Mouse (Mus musculus) brain, embryonic 14.5 days (tissue): ENCODE measurements around the gene Tcf21. TPM values are rescaled to one million over a fixed set of nuclear protein-coding genes. Genes with fewer than 3 reads are reported as not detected.

Experiments
- DNase-seq: peaks from one replicate; pipeline ENCODE4 v3.0.0-alpha.2; 2011; ENCODE audit warnings: low read depth
- CTCF ChIP-seq: fragments of 200-500 bp; IDR thresholded peaks from 2 replicates; pipeline ENCODE4 v1.5.1; 2012; ENCODE audit warnings: inconsistent platforms, mild to moderate bottlenecking, moderate library complexity, borderline replicate concordance; ENCODE audit not compliant: insufficient read depth, insufficient read length; ENCODE audit errors: extremely low read depth
- POLR2A ChIP-seq: fragments of 200-500 bp; IDR thresholded peaks from 2 replicates; pipeline ENCODE4 v1.6.1; 2012; ENCODE audit warnings: mild to moderate bottlenecking, inconsistent platforms, borderline replicate concordance; ENCODE audit not compliant: poor library complexity, insufficient read depth, insufficient read length, severe bottlenecking; ENCODE audit errors: extremely low read depth
- polyA plus RNA-seq: library from polyadenylated mRNA; depleted of rRNA; stranded (reverse); fragments of >200 nt; gene quantifications from 2 replicates; pipeline ENCODE4 v1.2.3, GENCODE M21; 2012

The Tcf21 gene
- polyA plus RNA-seq, 1 experiment: 0.96 TPM

DNA sequence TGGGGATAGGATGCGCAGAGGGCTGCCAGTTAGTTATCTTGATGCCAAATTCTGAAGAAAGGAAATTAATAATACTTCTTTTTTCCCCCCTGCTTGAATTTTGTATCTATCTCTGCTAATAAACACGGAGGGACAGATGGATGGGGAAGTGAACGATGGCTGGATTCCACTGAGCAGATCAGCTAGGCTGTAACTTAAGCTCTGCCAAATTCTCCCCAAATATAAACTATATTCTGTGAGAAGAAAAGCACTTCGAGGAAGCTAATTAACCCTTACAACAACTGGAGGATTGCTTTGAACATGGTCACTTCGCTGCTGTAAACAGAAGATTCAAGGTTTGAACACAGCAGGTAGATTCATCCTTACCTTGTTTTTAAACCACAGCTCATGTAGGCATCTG, 2.5 kb upstream of the Tcf21 start:
- no peak for TF ChIP-seq POLR2A
- TF ChIP-seq CTCF: no peak
- peak; percentile 36 for DNase-seq

GRCm38 (mm10) chr10:22821709-22822108, 1.7 kb upstream of the Tcf21 start:
- TF ChIP-seq POLR2A: no peak
- TF ChIP-seq CTCF: no peak
- peak; percentile 33 for DNase-seq

GRCm38 (mm10) chr10:22821267-22821666, 1.3 kb upstream of the Tcf21 start:
- no peak for DNase-seq

GRCm38 (mm10) chr10:22820841-22821240, 867 bp upstream of the Tcf21 start:
- DNase-seq: peak; percentile 23
- TF ChIP-seq POLR2A: no peak
- TF ChIP-seq CTCF: no peak

More at GRCm38 (mm10) chr10:22821267-22821666, 1.3 kb upstream of the Tcf21 start:
- TF ChIP-seq POLR2A: no peak
- no peak for TF ChIP-seq CTCF

DNA sequence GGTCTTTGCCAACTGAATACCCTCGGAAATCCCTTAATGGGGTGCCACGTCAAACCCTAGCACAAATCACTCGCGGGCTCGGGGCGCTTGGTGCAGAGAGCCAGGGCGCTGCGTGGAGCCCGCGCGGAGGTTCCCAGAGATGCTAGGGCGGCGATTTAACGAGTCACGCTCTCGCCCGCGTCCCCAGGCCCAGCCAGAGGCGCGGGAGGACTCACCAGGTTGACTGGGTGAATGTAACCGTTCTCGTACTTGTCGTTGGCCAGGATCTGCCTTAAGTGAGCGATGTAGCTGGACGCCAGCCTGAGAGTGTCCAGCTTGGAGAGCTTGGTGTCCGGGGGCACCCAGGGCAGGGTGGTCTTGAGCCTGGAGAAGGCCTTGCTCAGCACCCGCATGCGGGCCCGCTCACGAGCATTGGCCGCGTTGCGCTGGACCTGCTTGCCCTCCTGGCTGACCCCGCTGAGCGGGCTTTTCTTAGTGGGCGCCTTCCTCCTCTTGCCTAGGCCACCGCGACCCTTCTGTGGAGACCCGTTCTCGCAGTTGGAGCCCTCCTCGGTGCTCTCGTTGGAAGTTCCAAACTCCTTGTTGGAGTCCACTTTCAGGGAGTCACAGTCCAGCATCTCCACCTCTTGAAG, 619 bp downstream of the Tcf21 start:
- TF ChIP-seq POLR2A (no peak), CTCF (no peak)
- DNase-seq: no peak

- peak; percentile 64 for DNase-seq
- TF ChIP-seq POLR2A (no peak), CTCF (no peak)
Measured at GRCm38 (mm10) chr10:22818600-22819238, 1.3 kb downstream of the Tcf21 start.

GRCm38 (mm10) chr10:22817976-22818375, 2.0 kb downstream of the Tcf21 start:
- TF ChIP-seq CTCF: no peak
- no peak for TF ChIP-seq POLR2A
- DNase-seq: no peak

DNA sequence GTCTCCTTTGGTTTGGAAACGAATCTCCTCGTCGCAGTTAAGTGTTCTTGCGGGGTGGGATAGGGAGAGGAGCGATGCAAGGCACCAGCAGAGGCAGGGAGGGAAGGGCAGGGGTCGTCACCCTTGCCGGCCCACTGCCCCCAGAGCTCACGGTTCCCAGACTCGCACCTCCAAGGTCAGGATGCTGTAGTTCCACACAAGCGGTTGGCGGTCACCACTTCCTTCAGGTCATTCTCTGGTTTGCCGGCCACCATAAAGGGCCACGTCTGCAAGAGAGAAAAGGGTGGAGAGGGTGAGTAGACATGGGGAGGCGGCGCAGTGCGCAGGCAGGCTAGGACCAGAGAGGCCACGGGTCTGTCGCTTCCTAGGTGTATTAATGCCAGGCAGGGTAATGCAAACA, 2.4 kb downstream of the Tcf21 start:
- TF ChIP-seq CTCF (no peak), POLR2A (no peak)
- peak; percentile 31 for DNase-seq

DNA sequence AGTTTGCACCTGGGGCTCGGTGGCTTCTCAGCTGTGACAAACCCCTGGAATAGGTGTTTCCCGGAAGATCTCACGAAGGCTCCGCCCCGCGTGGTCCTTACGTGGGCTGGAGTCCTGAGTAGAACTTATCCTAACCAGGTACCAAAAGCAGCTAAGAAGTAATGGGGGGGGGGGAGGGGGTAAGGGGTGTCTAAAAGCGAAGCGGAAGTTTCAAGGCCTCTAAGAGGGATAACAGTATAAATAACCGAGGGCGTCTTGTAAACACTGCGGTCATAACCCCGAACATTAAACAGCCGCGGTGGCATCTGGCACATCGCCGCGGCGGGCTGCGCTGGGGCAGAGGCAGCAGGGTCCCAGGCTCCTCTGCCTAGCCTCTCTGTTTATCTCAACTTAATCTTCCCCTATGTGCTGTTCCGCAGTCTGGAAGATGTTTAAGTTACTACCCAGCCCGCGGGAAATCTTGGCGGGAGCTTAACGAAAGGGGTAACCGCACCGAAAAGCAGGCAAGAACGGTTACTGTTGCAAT, 3.7 kb downstream of the Tcf21 start:
- no peak for TF ChIP-seq POLR2A
- no peak for TF ChIP-seq CTCF
- no peak for DNase-seq

- peak; percentile 29 for DNase-seq
- TF ChIP-seq CTCF (no peak), POLR2A (no peak)
Measured at GRCm38 (mm10) chr10:22815461-22816236, 4.3 kb downstream of the Tcf21 start.

DNA sequence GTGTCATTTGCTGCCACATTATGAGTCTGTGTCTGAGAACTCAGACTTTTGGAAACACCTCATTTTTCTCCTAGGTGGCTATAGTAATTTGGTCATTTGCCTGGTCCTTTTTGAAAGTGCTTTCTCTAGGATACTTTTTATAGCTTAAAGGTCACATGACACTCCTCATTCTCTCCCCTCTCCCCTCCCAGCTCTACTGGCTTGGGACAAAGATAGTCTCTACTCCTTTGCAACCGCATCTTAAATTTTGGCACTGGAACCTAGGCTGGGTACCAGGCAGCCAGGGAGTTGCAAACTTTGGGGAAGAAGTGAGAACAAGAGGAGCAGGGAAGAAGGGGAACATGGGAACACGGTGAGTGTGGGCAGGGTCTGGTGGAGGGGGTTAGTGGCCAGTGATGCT, 5.2 kb downstream of the Tcf21 start:
- DNase-seq: no peak
- TF ChIP-seq CTCF (no peak), POLR2A (no peak)
